Mouse (Mus musculus): ENCODE results near the gene Mpg.
"Not testable (repeated sequence)": the region's sequence is repeated elsewhere in the genome, so short reads cannot be mapped to it uniquely, and the experiment has no call there.

The Mpg gene

DNA sequence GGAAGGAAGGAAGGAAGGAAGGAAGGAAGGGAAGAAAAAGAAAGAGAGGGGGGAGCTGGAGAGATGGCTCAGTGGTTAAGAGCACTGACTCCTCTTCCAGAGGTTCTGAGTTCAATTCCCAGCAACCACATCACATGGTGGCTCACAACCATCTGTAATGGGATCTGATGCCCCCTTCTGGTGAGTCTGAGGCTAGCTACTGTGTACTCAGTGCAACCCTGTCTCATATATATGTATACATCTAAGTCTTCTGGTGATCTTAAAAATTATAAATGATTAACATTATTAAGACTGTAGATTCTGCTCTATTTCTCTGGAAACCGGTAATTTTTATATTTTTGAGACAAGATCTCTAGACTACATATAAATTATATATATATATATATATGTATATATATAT lies 25.3 kb upstream of the Mpg start:
- not testable (repeated sequence) for DNase-seq (ENCODE audit: extremely low read depth, low read depth, low spot score)

DNA sequence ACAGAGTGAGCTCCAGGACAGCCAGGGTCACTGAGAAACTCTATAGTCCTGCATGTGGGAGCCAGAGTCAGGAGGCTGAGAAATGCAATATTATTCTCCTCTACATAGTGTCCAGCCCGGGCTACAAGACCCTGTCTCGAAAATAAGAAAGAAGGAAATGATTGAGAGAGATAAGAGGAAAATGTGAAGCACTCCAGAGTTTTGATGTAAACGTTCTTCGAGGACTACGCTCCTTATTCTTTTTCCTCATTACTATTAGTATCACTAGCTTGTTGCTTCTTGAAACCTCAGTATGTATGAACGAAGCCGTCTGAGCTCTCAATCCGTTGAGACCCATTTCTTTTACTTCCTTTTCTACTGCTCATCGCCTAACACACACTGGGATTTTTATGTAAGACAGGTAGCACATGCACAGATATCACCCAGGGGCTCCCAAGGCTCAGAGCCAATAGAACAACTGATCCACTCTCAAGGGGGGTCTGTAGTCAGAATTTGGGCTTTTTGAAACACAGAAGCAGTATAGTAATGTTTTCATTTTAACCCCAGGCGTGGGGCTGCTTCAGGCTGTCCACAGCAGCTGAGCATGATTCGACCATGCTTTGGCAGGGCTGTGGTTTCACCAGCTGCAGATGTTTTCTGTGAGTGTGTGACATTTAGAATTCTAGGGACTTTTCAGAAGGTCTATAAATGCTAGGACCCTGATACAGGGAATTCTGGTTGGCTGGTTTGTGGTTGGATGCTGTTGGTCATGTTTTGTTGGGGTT lies 24.2 kb upstream of the Mpg start:
- no peak for DNase-seq (ENCODE audit: extremely low read depth, low read depth, low spot score)

DNA sequence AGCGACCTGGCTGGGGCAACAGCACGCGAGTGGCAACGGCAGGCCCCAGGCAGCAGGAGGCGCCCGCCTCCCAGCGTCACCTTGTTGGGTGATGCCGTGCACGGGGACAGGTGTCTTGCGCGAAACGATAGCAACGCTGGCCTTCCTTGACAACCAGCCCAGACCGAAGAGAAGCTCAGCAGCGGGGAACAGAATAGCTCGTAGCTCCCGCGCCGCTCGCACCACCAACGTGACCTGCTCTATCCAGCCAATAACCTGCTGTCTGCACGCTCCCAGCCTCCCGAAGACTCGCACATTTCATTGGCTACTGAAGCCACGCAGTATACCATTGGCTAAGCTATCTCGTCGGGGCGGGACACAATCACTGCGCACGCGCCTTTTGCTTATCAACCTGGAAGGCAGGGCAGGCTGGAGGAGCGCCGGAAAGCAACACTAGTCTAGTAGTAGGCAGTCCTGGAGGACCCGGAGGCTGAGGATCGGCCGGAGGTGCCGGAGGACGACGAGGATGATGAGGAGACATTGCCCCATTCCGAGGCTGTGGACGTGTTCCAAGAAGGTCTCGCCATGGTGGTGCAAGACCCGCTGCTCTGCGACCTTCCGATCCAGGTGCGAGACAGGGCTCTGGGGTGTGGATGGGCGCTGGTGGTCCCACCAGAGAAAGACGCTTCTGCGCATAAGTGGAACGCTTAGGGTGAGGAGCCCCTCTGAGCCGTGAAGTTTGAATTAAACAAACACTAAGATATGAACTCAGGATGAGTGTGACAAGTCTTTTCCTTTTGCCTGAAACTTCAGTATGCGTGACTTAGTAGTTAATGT lies 21.0 kb upstream of the Mpg start, which contains the start of gene Snrnp25:
TSS of gene Snrnp25 (plus strand) at position 358 of the 816 bp plus-strand sequence.
- no peak for DNase-seq (ENCODE audit: extremely low read depth, low read depth, low spot score)

DNA sequence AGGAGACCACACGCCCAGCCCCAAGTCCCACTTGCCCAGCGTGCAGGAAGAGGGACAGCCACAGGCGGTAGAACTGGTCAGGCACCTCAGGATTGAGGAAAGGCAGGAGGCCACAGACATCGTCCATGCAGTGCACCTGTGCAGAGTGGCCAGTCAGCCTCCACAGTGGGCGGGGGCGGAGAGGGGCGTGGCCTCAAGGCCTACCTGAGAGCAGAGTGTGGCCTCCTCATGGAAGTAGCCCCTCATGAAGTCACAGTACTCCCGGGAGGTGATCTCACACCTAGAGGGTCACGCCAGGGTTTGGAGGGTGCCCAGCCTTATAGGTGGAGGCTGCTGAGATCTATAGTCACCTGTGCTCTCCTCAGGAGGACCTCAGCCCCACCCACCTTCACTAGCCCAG lies 15.7 kb upstream of the Mpg start:
- DNase-seq (ENCODE audit: extremely low read depth, low read depth, low spot score) = no peak

DNA sequence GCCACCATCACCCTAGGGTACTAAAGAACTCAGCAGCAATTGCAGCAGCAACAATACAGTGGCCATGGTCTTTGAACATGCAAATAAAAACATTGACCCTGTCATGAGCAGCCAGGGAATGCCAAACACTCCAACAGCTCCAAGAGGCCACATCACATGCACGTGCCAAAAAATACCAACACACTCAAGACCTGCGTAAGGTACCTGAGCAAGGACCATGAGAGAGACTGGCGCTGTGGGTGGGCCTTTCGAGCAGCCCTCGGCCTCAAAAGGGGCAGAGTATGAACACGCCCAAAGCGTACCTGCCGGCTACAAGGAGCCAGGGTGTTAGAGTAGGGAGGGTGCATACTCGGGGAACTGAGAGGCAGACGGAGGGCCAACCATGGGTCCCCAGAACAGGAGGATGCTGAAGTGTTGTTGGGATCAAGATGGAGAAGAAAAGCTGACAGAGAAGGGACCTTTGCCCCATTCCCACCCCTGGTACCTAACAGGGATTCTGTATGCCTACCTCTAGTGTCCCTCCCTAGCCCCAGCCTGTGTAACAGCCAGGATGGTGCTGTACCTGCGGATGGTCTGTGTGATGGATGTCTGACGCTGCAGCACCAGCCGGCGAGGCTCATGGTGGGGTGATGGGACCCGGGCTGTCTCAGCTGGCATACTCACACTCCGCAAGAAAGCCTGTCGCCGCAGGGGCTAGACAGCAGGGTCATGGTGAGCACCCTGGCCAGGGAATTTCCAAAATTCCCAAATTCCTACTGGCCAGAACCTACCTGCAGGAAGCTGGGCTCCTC lies 10.7 kb upstream of the Mpg start:
- no peak for DNase-seq (ENCODE audit: extremely low read depth, low read depth, low spot score)

DNA sequence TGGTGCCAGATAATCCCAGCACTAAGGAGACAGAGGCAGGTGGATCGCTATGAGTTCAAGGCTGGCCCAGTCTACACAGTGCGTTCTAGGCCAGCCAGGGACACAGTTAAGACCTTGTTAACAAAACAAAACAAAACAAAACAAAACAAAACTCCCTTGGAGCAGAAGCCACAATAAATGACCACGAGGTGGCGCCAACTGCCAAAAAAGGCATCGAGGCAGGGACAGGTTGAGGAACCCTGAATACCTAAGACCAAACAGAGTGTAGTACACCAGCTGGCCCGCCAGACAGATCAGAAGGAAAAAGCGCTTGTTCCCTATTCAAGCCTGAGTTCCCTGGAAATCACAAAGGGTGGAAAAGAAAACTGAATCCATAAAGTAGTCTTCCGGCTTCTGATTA lies 9.5 kb upstream of the Mpg start:
- no peak for DNase-seq (ENCODE audit: extremely low read depth, low read depth, low spot score)

DNA sequence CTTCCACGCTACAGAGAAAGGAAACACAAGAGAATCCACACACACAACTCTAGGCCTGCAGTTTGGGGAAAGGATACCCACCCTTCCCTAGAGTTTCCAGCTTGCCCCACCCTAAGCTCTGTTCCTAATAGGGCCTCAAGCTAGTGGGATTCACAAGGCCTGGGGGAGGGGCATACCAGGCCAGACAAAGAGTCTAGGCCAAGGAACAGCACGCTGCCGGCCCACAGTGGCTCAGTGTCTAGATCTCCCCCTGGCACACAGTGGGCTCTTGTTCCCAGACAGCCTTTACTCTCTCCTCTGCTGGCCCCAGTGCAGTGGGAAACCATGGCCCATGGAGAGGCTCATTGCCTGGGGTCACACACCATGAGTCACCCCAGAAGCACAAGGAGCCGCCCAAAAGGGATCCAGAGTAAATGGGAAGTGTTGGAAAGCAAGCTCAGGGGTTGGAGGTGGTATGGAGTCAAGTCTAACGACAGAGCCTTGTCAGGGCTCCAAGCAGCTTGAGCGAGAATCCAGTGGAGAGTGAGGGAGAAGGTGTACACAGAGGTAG lies 7.7 kb upstream of the Mpg start:
- DNase-seq (ENCODE audit: extremely low read depth, low read depth, low spot score) = no peak

DNA sequence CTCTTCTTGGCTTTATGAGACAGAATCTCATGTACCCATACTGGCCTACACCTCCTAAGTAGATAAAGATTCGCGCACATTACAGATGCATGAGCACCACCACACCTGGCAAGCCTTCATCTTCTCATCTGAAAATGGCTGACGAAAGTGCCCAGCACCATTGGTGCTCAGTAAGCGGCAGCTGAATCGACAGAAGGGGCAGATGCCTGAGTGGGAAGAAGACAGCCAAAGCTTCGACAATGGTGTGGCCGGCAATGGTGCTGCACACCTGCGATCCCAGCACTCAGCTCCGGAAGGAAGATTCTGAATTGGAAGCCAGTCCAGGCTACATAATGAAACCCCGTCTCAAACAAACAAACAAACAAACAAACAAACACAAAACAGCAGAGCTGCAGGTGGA lies 7.0 kb upstream of the Mpg start:
- no peak for DNase-seq (ENCODE audit: extremely low read depth, low read depth, low spot score)

DNA sequence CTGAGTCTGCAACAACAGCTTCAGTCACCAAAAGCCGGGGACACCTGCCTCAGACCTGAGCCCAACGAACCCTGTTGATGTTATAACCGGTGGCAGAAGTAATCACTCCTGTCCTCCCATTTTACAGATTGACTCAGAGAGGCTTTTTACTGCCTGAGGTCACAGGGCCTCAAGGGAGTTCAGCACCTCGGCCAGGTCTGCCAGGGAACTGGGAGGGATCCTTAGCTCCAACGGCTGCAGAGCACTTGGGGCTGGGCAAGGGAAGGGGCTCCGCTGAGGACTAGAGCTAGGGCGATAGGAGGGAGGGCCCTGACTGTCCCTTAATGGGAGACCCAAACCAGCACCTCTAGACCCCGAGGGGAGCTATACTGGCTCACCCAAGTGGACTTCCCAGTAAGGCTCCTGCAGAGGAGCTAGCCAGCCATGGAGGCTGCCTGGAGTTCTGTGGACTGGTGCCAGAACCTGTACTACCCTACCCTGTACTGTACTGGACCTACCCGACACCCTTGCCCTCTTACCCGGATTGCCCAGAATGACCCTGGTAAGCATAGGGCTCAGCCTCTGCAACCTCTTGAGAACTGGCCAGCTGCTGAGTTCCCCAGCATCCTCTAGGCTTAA lies 5.6 kb upstream of the Mpg start:
- DNase-seq (ENCODE audit: extremely low read depth, low read depth, low spot score) = no peak

DNA sequence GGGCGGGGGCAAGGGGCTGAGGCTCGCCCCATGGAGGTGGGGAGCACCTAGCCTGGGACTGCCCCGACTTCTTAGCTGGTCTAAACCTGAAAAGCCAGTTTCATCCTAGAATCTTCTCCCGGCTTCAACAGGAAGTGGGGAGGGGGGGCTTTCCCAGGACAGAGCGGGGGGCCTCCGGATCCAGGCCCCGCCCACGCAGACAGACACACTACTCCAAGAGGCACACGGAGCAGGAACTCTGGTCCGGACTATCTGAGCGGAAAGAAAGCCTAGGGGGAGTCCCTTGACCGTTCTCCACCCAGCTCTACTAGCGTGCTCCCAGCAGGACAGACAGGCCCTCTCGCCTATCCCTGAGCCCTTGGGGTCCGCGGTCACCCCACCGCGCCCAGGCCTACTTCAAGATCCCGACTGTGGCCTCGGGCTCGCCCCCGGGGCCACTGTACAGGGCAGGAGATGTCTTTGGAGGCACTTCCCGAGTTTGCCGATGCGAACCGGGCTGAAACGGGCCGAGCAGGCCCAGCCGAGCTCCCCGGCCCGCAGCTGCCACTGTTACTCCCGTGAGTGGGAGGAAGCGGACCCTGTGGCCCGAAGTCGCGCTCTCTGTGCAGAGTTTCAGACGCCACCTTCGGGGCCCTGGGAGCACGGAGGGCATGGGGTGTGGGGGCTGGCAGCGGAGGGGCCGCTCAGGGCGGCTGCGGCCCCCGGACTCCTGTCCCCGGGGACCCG lies 4.9 kb upstream of the Mpg start:
- no peak for DNase-seq (ENCODE audit: extremely low read depth, low read depth, low spot score)

DNA sequence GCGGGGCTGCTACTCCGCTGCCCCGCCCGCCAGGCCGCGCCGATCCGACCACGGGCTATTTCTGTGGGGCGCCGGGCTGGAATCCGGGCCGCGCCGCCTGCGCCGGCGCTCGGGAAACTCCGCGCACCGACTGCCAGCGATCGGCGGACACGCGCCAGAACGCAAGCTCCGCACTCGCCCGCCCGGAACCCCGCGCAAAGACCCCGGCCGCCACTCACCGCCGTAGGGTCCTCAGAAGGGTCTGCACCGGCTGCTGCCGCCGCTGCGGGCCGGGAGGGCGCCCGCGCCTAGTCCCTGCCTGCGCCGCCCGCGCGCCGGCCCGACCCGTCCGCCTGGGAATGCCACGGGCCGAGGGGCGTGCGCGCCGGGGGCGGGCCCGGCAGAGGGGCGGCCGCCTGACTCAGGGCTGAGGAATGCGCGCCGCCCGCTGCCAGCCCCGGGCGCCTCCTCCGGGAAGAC lies 4.3 kb upstream of the Mpg start, which contains the start of gene Rhbdf1:
TSS of gene Rhbdf1 (minus strand) at position 350 of the 459 bp plus-strand sequence.
- no peak for DNase-seq (ENCODE audit: extremely low read depth, low read depth, low spot score)

DNA sequence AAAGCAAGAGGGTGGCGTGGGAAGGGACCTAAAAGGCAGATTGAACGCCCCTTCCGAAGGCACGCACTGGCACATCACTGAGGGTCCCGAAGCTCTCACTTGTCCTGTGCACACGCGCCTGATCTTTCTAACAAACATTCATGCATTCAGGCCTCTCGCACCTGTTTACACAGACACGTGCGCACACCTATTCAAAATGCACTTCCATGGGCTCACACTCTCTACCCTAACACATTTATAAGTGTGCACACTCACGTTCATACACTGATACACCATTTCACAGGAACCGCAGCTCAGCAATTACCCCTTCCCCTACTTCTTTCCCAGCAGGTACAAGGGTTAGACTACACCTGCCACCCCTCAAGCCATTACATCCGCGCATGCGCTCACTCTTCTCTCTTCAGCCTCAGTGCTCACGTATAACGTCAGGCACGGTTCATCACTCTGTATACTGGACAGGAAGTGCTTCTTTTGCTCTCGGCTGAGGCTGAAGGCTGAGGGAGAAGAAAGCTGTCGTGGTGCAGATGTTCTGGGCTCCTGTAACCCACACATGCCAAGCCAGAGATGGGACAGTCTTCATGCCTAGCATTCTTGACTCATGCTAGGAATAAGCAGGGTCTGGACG lies 3.6 kb upstream of the Mpg start:
- DNase-seq (ENCODE audit: extremely low read depth, low read depth, low spot score) = no peak

DNA sequence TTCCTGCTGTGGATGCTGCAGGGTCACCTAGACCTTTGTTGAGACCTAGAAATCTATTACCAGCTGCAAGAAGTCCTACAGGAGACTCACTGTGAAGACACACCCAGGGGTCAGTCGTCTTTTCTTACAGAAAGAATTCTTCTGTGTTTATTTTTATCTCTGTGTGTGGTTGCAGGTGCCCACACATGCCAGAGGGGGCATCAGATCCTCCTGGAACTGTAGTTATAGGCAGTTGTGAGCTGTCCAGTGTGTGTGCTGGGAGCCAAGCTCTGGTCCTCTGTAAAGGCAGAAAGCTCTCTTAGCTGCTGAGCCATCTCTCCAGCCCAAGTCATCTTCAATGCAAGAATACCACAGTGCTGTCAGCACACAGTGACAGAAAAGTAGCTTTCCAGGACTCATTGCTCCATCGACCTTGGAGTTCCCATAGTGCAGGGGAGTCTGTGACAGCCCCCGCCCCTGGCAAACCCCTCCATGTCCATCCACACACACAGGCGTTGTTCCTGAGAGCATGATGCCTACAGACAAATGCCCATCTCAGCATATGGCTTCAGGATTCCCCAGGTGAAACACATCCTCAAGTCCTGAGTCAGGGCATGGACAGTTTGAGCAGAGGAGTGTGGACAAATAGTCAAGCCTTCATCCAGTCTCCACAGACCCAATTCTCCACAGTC lies 2.9 kb upstream of the Mpg start:
- DNase-seq (ENCODE audit: extremely low read depth, low read depth, low spot score) = no peak

DNA sequence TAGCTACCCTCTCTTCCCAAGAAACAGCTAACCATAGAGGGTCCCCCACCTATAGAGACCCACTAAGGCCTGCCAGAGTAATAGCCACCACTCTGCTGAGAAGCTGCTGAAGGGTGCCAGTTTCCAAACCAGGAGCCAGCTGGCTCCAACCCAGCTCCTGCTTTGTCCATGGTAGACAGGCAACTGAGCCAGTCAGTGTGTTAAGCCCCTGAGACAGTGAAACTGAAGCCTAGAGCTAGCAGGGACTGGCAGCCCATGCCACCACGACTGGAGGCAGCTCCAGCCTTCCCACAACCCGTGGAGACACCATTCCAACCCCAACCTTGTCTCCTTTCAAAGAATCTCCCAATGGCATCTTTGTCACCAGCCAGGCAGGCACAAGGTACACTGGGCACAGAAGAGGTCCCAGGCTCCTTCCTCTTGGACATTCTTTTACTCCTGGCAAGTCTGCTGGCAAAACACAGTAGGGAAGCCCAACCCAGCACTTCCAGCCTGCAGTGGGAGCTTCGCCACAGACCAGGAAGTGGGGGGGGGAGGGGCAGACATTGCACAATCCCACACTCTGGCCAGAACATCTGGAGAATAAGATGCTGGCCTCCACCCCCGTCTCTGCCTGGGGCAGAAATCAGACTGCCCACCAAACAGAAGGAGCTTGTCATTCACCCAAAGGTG lies 1.7 kb upstream of the Mpg start:
- no peak for DNase-seq (ENCODE audit: extremely low read depth, low read depth, low spot score)

DNA sequence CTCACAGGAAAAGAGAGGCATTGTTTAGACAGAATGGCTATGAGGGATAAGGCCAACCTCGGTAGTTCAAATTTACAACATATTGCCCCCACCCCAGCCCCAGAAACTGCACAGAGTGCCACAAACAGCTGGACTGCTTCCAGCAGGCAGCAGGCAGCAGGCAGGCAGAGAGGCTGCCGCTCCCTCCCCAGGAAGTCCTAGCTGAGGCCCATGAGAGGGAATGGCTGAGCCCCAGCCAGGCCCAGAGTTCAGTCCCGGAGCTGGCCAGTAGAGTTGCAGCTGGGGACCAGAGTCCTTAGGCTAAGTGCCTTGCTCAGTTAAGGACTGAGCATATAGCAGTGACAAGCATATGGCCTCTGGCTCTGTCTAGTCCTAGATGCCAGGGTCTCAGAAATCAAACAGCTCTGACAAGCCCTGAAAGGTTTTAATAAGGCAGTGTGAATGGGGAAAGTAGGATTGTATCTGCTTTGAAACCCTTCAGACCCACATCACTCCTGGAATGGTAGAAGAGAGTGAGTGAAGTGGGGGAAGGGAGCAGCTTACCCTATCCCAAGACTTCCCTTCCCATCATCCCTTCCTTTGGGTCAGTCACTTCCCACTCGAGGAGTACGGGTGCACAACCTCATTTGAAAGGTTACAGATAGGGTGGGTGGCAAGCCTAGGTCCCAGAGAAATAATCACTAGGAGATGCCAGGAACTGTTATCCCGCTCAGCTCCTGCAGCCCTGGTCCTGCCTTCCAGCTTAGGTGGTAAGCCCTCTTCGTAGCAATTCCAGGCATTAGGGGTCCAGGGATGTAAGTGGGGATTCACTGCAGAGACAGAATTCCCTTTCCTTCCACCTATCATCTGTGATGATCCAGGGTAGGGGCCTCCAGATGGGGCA lies 842 bp upstream of the Mpg start:
- DNase-seq (ENCODE audit: extremely low read depth, low read depth, low spot score) = no peak

DNA sequence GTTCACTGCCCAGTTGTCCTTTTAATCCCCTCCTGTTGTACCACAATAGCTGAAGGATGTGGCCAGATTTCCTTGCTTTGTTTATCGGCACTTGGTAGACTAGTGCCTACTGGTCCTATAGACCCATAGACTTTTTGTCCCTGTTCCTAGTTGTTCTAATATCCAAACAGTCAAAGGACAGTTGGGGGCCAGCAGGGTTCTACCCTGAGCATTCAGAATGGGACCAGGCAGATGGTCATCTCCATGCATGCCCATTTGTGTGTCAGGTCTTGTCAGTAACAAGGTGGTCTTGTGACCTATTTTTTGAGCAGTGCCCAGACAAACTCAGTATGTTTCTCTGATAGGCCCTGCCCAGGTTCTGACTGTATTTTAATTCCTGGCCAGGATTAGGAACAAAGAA lies 736 bp downstream of the Mpg start:
- DNase-seq (ENCODE audit: extremely low read depth, low read depth, low spot score) = no peak

DNA sequence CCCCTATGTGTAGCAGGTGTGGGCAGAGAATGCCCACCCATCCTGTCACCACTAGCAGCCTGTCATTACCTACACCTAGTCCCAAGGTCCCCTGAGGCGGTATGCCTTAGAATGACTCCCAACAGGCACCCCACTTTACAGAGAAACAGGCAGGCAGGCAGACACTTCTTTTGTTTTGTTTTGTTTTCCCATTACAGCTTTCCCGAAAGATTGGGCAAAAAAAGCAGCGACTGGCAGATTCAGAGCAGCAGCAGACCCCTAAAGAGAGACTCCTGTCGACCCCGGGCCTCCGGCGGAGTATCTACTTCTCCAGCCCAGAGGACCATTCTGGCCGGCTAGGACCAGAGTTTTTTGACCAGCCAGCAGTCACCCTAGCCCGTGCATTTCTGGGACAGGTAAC lies 1.2 kb downstream of the Mpg start:
- DNase-seq (ENCODE audit: extremely low read depth, low read depth, low spot score) = no peak

Data from fat pad, adult 2 months (tissue).